Mouse (Mus musculus) c-Kit-positive CD71-positive TER-119-negative erythroid progenitor cells, embryonic 14.5 days (primary cell): Measurements from ENCODE around the gene Fyn.

Experiments used
- DNase-seq: peaks from one replicate; pipeline ENCODE4 v3.0.0-alpha.2; 2013; ENCODE audit warnings: low read depth

Gene Fyn

GRCm38 (mm10) chr10:39612131-39612530 lies 243.5 kb downstream of the Fyn start:
- DNase-seq: no peak

GRCm38 (mm10) chr10:39612633-39612988 lies 244.0 kb downstream of the Fyn start, which contains the start of gene Traf3ip2:
Gene Traf3ip2, plus strand, starts transcription at chr10:39612934.
- DNase-seq: no peak

- peak; percentile 3 for DNase-seq
Measured at GRCm38 (mm10) chr10:39612989-39613831, 244.6 kb downstream of the Fyn start.

- DNase-seq: no peak
Measured at GRCm38 (mm10) chr10:39613973-39614372, 245.3 kb downstream of the Fyn start.

- no peak for DNase-seq
Measured at GRCm38 (mm10) chr10:39614676-39615075, 246.0 kb downstream of the Fyn start.
